Mouse (Mus musculus) myocyte (in vitro differentiated cells): ENCODE results near the gene Ptprs. TPM values are rescaled to one million over a fixed set of nuclear protein-coding genes. Genes with fewer than 3 reads are reported as not detected.

ENCODE experiments used
- H3K27me3 ChIP-seq: one replicate; pipeline ENCODE4 v1.6.1; 2011; ENCODE audit not compliant: control insufficient read depth, insufficient read depth, insufficient read length
- H3K36me3 ChIP-seq: one replicate; pipeline ENCODE4 v1.6.1; 2011; ENCODE audit not compliant: control insufficient read depth, insufficient read depth
- H3K4me2 ChIP-seq: one replicate; pipeline ENCODE4 v1.6.1; 2011; ENCODE audit warnings: low read depth, control low read depth
- H3K4me3 ChIP-seq: one replicate; pipeline ENCODE4 v1.5.1; 2011; ENCODE audit warnings: mild to moderate bottlenecking, control low read depth, moderate library complexity
- H3K79me2 ChIP-seq: one replicate; pipeline ENCODE4 v1.6.1; 2011; ENCODE audit not compliant: control insufficient read depth, insufficient read depth
- H3ac ChIP-seq: one replicate; pipeline ENCODE4 v1.6.1; 2011; ENCODE audit not compliant: control insufficient read depth, insufficient read length
- CEBPB ChIP-seq: IDR thresholded peaks from 2 replicates; pipeline ENCODE4 v1.6.1; 2011; ENCODE audit warnings: mild to moderate bottlenecking, moderate library complexity; ENCODE audit not compliant: poor library complexity, insufficient read depth, severe bottlenecking
- E2F4 ChIP-seq: IDR thresholded peaks from one replicate; pipeline ENCODE4 v1.6.1; 2011; ENCODE audit warnings: mild to moderate bottlenecking, control low read depth, moderate library complexity; ENCODE audit not compliant: insufficient read depth
- MAX ChIP-seq: IDR thresholded peaks from one replicate; pipeline ENCODE4 v1.6.1; 2011; ENCODE audit warnings: low read depth, mild to moderate bottlenecking, control low read depth
- MYOD1 ChIP-seq, 3 experiments: IDR thresholded peaks; one replicate each; pipeline ENCODE4 v1.6.1; 2011; ENCODE audit warnings: control low read depth in 2 of 3, low read depth in 2 of 3, mild to moderate bottlenecking in 2 of 3, moderate library complexity in 1 of 3; ENCODE audit not compliant: insufficient read length in 2 of 3, control insufficient read depth in 1 of 3
- MYOG ChIP-seq, 3 experiments: IDR thresholded peaks; one replicate each; pipeline ENCODE4 v1.6.1; 2011; ENCODE audit warnings: control low read depth in 2 of 3, low read depth in 2 of 3, mild to moderate bottlenecking in 2 of 3; ENCODE audit not compliant: insufficient read length in 2 of 3, control insufficient read depth in 1 of 3, insufficient read depth in 1 of 3
- POLR2A ChIP-seq: IDR thresholded peaks from one replicate; pipeline ENCODE4 v1.6.1; 2011; ENCODE audit warnings: low read depth, mild to moderate bottlenecking, control low read depth, moderate library complexity; ENCODE audit not compliant: insufficient read length
- POLR2AphosphoS2 ChIP-seq: IDR thresholded peaks from one replicate; pipeline ENCODE4 v1.6.1; 2011; ENCODE audit warnings: low read depth, control low read depth; ENCODE audit not compliant: insufficient read length
- REST ChIP-seq: IDR thresholded peaks from one replicate; pipeline ENCODE4 v1.6.1; 2011; ENCODE audit warnings: mild to moderate bottlenecking, control low read depth, moderate library complexity; ENCODE audit not compliant: insufficient read depth, insufficient read length
- SRF ChIP-seq: IDR thresholded peaks from one replicate; pipeline ENCODE4 v1.6.1; 2011; ENCODE audit warnings: low read depth; ENCODE audit not compliant: control insufficient read depth, insufficient read length
- TCF12 ChIP-seq: IDR thresholded peaks from one replicate; pipeline ENCODE4 v1.6.1; 2011; ENCODE audit warnings: mild to moderate bottlenecking, control low read depth; ENCODE audit not compliant: poor library complexity, insufficient read depth, severe bottlenecking
- TCF3 ChIP-seq: IDR thresholded peaks from one replicate; pipeline ENCODE4 v1.6.1; 2011; ENCODE audit warnings: low read depth, control low read depth; ENCODE audit not compliant: insufficient read length
- USF1 ChIP-seq: IDR thresholded peaks from one replicate; pipeline ENCODE4 v1.6.1; 2011; ENCODE audit warnings: low read depth, mild to moderate bottlenecking, control low read depth, moderate library complexity
- polyA plus RNA-seq: library from polyadenylated mRNA; unstranded; fragments of >200 nt; fragmentation: generic; extraction: Trizol; gene quantifications from one replicate; pipeline ENCODE4 v1.2.1, GENCODE M21; 2012; ENCODE audit warnings: missing spikeins

Gene Ptprs
- polyA plus RNA-seq, 1 experiment, result 116 TPM

DNA sequence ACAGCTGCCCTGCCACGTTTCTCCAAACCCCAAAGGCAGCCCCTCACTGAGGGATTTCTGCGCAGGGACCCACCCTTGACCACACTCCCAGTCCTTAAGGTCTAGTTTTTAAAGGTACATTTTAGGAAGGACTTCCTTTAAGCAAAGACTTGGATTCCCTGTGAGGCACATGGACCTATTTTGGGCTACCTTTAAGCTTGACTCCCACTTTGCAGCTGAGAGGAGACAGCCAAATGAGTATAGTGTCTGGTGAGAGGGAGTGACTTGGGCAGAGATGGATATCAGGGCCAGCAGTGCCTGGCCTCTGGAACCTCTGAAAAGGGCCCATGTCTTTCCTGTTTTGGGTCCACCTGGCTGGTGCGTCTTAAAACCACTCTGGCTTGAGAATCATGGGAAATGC lies 50.3 kb downstream of the Ptprs start:
- Histone ChIP-seq H3K27me3 (no peaks in the 10 kb centered on the region), H3K79me2 (no peaks in the 10 kb centered on the region), H3K36me3 (peaks cover 10% of the 10 kb centered on the region), H3K4me2 (no peak overlapping the region), H3K4me3 (no peak overlapping the region), H3ac (no peak overlapping the region)
- no peak for TF ChIP-seq CEBPB
- TF ChIP-seq TCF12, result no peak
- TF ChIP-seq MAX, result no peak
- TF ChIP-seq USF1, result no peak
- no peak for TF ChIP-seq TCF3
- no peak for TF ChIP-seq POLR2AphosphoS2
- no peak for TF ChIP-seq MYOD1 (IDR thresholded peaks at IDR 0.05; ENCODE audit: control insufficient read depth in 1 of 3, insufficient read length in 2 of 3, low read depth in 2 of 3)
- TF ChIP-seq REST, result no peak
- no peak for TF ChIP-seq MYOG (IDR thresholded peaks at IDR 0.05; ENCODE audit: control insufficient read depth in 1 of 3, insufficient read depth in 1 of 3, insufficient read length in 2 of 3, low read depth in 2 of 3)
- no peak for TF ChIP-seq E2F4
- no peak for TF ChIP-seq POLR2A
- no peak for TF ChIP-seq SRF

DNA sequence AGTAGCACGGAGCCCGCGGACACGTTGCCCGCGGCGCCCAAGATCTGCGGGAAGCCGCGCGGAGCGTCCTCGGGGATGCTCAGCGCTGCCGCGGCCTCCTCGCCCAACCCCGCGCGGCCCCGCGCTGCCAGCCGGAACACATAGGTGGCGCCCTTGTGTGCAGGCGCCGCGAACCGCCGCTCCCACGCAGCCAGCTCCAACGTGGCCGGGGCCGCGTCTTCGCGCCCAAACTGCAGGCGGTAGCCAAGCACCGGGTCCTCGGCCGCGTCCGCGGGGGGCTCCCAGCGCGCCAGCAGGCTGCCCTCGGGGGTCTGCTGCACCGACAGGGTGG lies 50.7 kb downstream of the Ptprs start:
- H3ac ChIP-seq, result no peak overlapping the region
- peaks cover 10% of the 10 kb centered on the region for H3K36me3 ChIP-seq
- TF ChIP-seq REST, result no peak
- TF ChIP-seq POLR2AphosphoS2, result peak; percentile 20
- TF ChIP-seq POLR2A, result no peak
- no peak for TF ChIP-seq TCF3
- TF ChIP-seq SRF, result no peak
- TF ChIP-seq USF1, result no peak
- H3K4me3 ChIP-seq, result no peak overlapping the region
- no peak overlapping the region for H3K4me2 ChIP-seq
- no peaks in the 10 kb centered on the region for H3K79me2 ChIP-seq
- no peaks in the 10 kb centered on the region for H3K27me3 ChIP-seq

DNA sequence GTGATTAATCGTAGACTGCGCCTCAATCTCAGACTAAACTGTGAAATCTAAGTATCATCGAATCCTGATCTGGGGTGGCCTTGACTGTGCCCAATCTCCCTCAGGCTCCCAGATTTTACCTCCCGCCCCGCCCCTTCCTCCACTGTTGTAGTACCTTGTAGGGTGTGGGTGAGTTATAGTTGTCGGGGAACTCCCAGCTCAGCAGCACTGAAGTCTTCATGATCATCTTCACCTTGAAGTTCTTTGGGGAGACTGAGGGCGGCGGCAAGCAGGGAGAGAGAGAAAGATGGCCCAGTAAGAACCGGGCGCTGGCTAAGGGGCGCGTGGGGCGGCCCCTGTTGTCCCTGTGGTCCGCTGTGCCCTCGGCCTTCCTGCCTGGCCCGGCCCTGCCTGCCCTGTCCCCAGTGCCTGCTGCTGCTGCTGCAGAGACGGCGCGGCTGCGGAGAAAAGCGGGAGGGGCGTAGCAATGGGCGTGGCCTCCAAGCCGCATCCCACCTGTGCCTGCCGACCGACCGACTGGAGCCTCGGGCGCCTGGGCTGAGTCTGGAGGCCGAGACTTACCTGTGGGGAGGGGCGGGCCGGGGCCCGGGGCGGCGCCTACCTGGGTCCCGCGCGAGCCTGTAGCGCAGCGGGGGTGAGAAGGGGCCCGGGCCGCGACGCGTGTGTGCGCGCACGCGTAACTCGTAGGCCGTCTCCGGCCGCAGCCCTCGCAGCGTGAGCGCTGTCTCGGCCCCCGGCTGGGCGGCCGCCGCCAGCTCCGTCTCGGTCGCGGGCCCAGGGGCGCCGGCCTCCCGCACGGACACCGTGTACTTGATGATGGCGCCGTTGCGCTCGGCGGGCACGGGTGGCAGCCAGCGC lies 51.3 kb downstream of the Ptprs start:
- Histone ChIP-seq H3K4me3 (no peak overlapping the region), H3ac (no peak overlapping the region), H3K4me2 (no peak overlapping the region), H3K79me2 (no peaks in the 10 kb centered on the region), H3K36me3 (peaks cover 10% of the 10 kb centered on the region), H3K27me3 (no peaks in the 10 kb centered on the region)
- no peak for TF ChIP-seq CEBPB
- TF ChIP-seq MAX, result no peak
- TF ChIP-seq E2F4, result no peak
- no peak for TF ChIP-seq MYOD1 (IDR thresholded peaks at IDR 0.05; ENCODE audit: control insufficient read depth in 1 of 3, insufficient read length in 2 of 3, low read depth in 2 of 3)
- no peak for TF ChIP-seq POLR2A
- no peak for TF ChIP-seq TCF12
- TF ChIP-seq POLR2AphosphoS2, result no peak
- TF ChIP-seq REST, result no peak
- TF ChIP-seq USF1, result no peak
- TF ChIP-seq TCF3, result no peak
- no peak for TF ChIP-seq MYOG (IDR thresholded peaks at IDR 0.05; ENCODE audit: control insufficient read depth in 1 of 3, insufficient read depth in 1 of 3, insufficient read length in 2 of 3, low read depth in 2 of 3)
- TF ChIP-seq SRF, result no peak

DNA sequence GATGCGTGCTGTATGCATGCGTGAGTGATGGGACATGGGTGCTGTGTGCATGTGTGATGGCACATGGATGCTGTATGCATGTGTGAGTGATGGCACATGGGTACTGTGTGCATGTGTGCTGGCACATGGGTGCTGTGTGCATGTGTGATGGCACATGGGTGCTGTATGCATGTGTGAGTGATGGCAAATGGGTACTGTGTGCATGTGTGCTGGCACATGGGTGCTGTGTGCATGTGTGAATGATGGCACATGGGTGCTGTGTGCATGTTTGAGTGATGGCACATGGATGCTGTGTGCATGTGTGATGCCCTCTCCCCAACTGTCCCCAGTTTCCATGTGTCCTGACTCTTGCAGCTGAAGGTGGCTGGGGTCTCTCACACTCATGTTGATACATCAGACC lies 56.3 kb downstream of the Ptprs start:
- no peak overlapping the region for H3K4me3 ChIP-seq
- no peaks in the 10 kb centered on the region for H3K27me3 ChIP-seq
- H3ac ChIP-seq, result no peak overlapping the region
- H3K36me3 ChIP-seq, result peaks cover 7% of the 10 kb centered on the region
- H3K79me2 ChIP-seq, result no peaks in the 10 kb centered on the region
- TF ChIP-seq POLR2AphosphoS2, result peak; percentile 77
- TF ChIP-seq E2F4, result no peak
- TF ChIP-seq POLR2A, result peak; percentile 13
- TF ChIP-seq USF1, result no peak
- no peak for TF ChIP-seq MYOD1 (IDR thresholded peaks at IDR 0.05; ENCODE audit: control insufficient read depth in 1 of 3, insufficient read length in 2 of 3, low read depth in 2 of 3)
- no peak for TF ChIP-seq SRF
- no peak overlapping the region for H3K4me2 ChIP-seq

DNA sequence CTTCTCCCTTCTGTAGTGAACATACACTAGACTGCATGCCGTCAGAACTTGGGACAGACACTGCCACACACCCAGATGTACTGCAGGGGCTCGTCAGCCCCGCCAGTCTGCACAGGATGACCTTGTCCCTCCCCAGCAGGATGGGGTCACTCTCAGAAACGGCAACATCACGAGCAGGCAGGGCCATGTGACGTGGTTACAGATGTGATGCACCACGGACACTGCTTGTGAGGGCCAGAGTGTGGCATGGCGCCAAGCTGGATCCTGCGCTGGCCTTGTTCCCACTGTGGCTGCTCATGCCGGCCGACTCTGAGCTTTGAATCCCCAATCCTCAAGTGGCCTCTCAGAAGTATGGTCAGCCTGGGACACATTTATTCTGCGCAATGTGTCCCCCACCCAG lies 58.0 kb downstream of the Ptprs start:
- TF ChIP-seq SRF (no peak), MYOD1 (IDR thresholded peaks at IDR 0.05; ENCODE audit: control insufficient read depth in 1 of 3, insufficient read length in 2 of 3, low read depth in 2 of 3) (no peak), TCF12 (no peak), MYOG (IDR thresholded peaks at IDR 0.05; ENCODE audit: control insufficient read depth in 1 of 3, insufficient read depth in 1 of 3, insufficient read length in 2 of 3, low read depth in 2 of 3) (no peak), E2F4 (no peak), MAX (no peak), CEBPB (no peak), REST (no peak), USF1 (no peak), POLR2A (peak; percentile 31), TCF3 (no peak), POLR2AphosphoS2 (peak; percentile 17)
- H3K79me2 ChIP-seq, result no peaks in the 10 kb centered on the region
- H3K4me2 ChIP-seq, result no peak overlapping the region
- no peak overlapping the region for H3K4me3 ChIP-seq
- H3K27me3 ChIP-seq, result no peaks in the 10 kb centered on the region
- H3ac ChIP-seq, result no peak overlapping the region
- no peaks in the 10 kb centered on the region for H3K36me3 ChIP-seq
